Comparison of ENCODE assay signal across 12 mouse cellular contexts in genomic region chr16:43592062-43592461, GRCm38 (mm10).
DNase-seq lines count a peak whose midpoint lies in the region; ATAC-seq and TF ChIP-seq lines count a peak whose summit lies in the region.
"Had no signal": no experiment of that assay in that cellular context is flagged by ENCODE, and none has a peak within 500 bp of the region (broad histone marks: within the 10 kb centered on the region; RNA-seq: fewer than 3 reads in every experiment).

No protein-coding gene starts in this region.

- H3K27ac ChIP-seq in kidney, embryonic 16.5 days (ENCODE audit: low read length) = no peak overlapping the region; the same call in 1 of the 2 replicates
- 0 out of 2 replicates have a peak overlapping the region, but pooled peaks have one; percentile 34 for H3K27ac ChIP-seq in lung, postnatal 0 days (ENCODE audit: low read length)
- H3K27ac ChIP-seq in hindbrain, embryonic 12.5 days = no peak overlapping the region
- H3K27ac ChIP-seq: hindbrain, postnatal 0 days; neural tube, embryonic 12.5 days had no signal

- H3K9me3 ChIP-seq in kidney, embryonic 16.5 days (ENCODE audit: low read length) = no peaks in the 10 kb centered on the region
- no peaks in the 10 kb centered on the region for H3K9me3 ChIP-seq in lung, postnatal 0 days (ENCODE audit: low read length)
- no peaks in the 10 kb centered on the region for H3K9me3 ChIP-seq in hindbrain, embryonic 12.5 days (replicated peaks)
- H3K9me3 ChIP-seq: neural tube, embryonic 12.5 days had no signal

- H3K4me1 ChIP-seq in kidney, embryonic 16.5 days (ENCODE audit: insufficient read depth, low read length) = peaks cover 4% of the 10 kb centered on the region
- H3K4me1 ChIP-seq in lung, postnatal 0 days (ENCODE audit: insufficient read depth, low read depth, low read length) = no peaks in the 10 kb centered on the region
- H3K4me1 ChIP-seq in hindbrain, embryonic 12.5 days = no peaks in the 10 kb centered on the region

- no peak overlapping the region for H3K4me3 ChIP-seq in kidney, embryonic 16.5 days (ENCODE audit: low read length)
- H3K4me3 ChIP-seq in lung, postnatal 0 days (ENCODE audit: low read depth, low read length) = no peak overlapping the region
- no peak overlapping the region for H3K4me3 ChIP-seq in hindbrain, embryonic 12.5 days
- H3K4me3 ChIP-seq: neural tube, embryonic 12.5 days had no signal

- H3K27me3 ChIP-seq in kidney, embryonic 16.5 days (ENCODE audit: insufficient read depth, low read length) = no peaks in the 10 kb centered on the region
- no peaks in the 10 kb centered on the region for H3K27me3 ChIP-seq in lung, postnatal 0 days (replicated peaks; ENCODE audit: insufficient read depth, low read length)
- H3K27me3 ChIP-seq in hindbrain, embryonic 12.5 days = no peaks in the 10 kb centered on the region
- H3K27me3 ChIP-seq: neural tube, embryonic 12.5 days had no signal

- no peak overlapping the region for H3K4me2 ChIP-seq in kidney, embryonic 16.5 days (replicated peaks; ENCODE audit: low read depth, low read length)
- H3K4me2 ChIP-seq in lung, postnatal 0 days (replicated peaks; ENCODE audit: low read depth, low read length) = no peak overlapping the region
- H3K4me2 ChIP-seq in hindbrain, embryonic 12.5 days (replicated peaks) = no peak overlapping the region
- H3K4me2 ChIP-seq: neural tube, embryonic 12.5 days had no signal

- ATAC-seq in kidney, embryonic 16.5 days (ENCODE audit: low FRiP score, low TSS enrichment) = no peak
- peak; percentile 67 for ATAC-seq in lung, postnatal 0 days
- ATAC-seq in hindbrain, embryonic 12.5 days (ENCODE audit: low FRiP score) = no peak

- TF ChIP-seq CTCF in lung, postnatal 0 days (IDR thresholded peaks at IDR 0.05) = no peak

- no peaks in the 10 kb centered on the region for H3K36me3 ChIP-seq in kidney, embryonic 16.5 days (ENCODE audit: insufficient read depth, low read length)
- H3K36me3 ChIP-seq in lung, postnatal 0 days (ENCODE audit: insufficient read depth, low read length) = no peaks in the 10 kb centered on the region
- H3K36me3 ChIP-seq in hindbrain, embryonic 12.5 days = no peaks in the 10 kb centered on the region

- 64% methylated on average over 5 of the region's 5 CpGs for WGBS in kidney, embryonic 16.5 days
- 49% methylated on average over 5 of the region's 5 CpGs for WGBS in lung, postnatal 0 days
- WGBS in hindbrain, embryonic 12.5 days = 76% methylated on average over 5 of the region's 5 CpGs

- DNase-seq in kidney, postnatal 10 days = peak; percentile 35
- peak; percentile 81 for DNase-seq in Muller cell, postnatal 12 days (ENCODE audit: inconsistent ontology term)
- DNase-seq in adrenal gland, adult 8-10 months = peak; percentile 78
- peak; percentile 61 for DNase-seq in lung, postnatal 0 days (ENCODE audit: low spot score)
- no peak for DNase-seq in frontal cortex, postnatal 36 days (ENCODE audit: low spot score in 2 of 2)
- DNase-seq: cerebellum, postnatal 36 days; right cerebral cortex, postnatal 14 days; thymus, adult 2 months had no signal

- H3K9ac ChIP-seq in kidney, embryonic 16.5 days (replicated peaks; ENCODE audit: low read length) = no peak overlapping the region
- H3K9ac ChIP-seq in lung, postnatal 0 days (replicated peaks; ENCODE audit: low read depth) = no peak overlapping the region
- no peak overlapping the region for H3K9ac ChIP-seq in hindbrain, embryonic 12.5 days
- H3K9ac ChIP-seq: neural tube, embryonic 12.5 days had no signal

- TF ChIP-seq EP300 in lung, postnatal 0 days (IDR thresholded peaks at IDR 0.05) = 0 out of 2 replicates have a peak, but pooled peaks have one; percentile 27

Comparison
In these comparisons a context has a peak if more than half of its experiments do, and no peak if none do; other contexts are left out.
1. DNase-seq: peak in kidney, postnatal 10 days (single experiment), Muller cell, postnatal 12 days (single experiment), adrenal gland, adult 8-10 months (single experiment) and lung, postnatal 0 days (single experiment); none in frontal cortex, postnatal 36 days (0 of 2).